Mouse (Mus musculus): Measurements from ENCODE around the gene Ift27.

GRCm38 (mm10) chr15:78211367-78211766 lies 37.5 kb upstream of the Ift27 start:
- TF ChIP-seq CTCF (IDR thresholded peaks at IDR 0.05; ENCODE audit: extremely low read depth, insufficient read depth, insufficient read length, insufficient replicate concordance) (no peak), POLR2A (IDR thresholded peaks at IDR 0.05; ENCODE audit: low read depth, low read length) (no peak)
